Mouse (Mus musculus): ENCODE results near the gene Abcg8. TPM values are rescaled to one million over a fixed set of nuclear protein-coding genes. Genes with fewer than 3 reads are reported as not detected.
A peak's percentile ranks its signal among the peaks of the same experiment; 100 is the strongest.

Gene Abcg8
- total RNA-seq, 2 experiments from 2014 or later, result not detected

DNA sequence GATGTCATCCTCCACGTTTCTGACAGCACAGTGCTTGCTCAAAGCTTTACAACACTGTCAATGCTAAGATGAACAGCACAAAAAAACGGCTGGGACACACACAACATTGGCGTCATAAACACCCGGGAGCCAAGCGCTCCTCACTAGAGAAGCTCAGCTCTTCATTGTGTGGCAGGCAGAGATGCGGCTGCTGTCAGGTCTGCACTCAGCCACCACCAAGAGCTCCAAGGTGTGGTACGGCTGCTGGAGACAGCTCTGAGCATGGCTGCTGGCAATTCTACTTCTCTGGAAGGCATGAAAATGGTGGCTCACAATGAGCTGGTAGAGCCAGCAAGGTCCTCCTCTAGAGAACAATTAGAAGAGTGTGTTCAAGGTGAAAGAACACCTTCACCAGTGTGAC, 32.7 kb downstream of the Abcg8 start:
- peak in 1 of 2 experiments; percentile 18 for DNase-seq (ENCODE audit: low spot score in 2 of 2)

DNA sequence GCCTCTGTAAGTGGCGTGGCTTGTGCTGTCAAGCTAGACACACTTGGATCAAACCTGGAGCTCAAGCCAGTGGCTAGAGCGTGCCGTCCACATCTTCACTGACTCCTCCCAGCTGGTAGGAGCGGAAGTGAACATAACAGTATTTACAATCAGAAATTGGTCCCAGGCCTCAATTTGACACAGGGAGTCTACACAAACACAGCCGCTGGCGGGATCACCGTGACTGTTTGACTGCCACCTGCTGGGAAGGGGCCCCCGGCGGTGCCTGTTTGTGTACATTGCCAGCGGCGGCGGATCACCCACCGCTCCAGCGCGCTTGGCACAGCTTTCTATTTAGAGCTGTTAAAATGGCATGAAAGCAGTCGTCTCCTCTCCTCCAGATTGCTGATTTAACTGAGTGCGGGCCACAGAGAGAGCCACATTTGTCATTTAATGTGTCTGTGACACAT, 33.3 kb downstream of the Abcg8 start:
- peak; percentile 35 to 41 for DNase-seq (ENCODE audit: low spot score in 2 of 2)

- peak; percentile 32 to 75 for DNase-seq (ENCODE audit: low spot score in 2 of 2)
Measured at GRCm38 (mm10) chr17:84713563-84714164, 37.6 kb downstream of the Abcg8 start.

- DNase-seq (ENCODE audit: low spot score in 2 of 2), result no peak
Measured at GRCm38 (mm10) chr17:84714930-84715329, 38.8 kb downstream of the Abcg8 start.

DNA sequence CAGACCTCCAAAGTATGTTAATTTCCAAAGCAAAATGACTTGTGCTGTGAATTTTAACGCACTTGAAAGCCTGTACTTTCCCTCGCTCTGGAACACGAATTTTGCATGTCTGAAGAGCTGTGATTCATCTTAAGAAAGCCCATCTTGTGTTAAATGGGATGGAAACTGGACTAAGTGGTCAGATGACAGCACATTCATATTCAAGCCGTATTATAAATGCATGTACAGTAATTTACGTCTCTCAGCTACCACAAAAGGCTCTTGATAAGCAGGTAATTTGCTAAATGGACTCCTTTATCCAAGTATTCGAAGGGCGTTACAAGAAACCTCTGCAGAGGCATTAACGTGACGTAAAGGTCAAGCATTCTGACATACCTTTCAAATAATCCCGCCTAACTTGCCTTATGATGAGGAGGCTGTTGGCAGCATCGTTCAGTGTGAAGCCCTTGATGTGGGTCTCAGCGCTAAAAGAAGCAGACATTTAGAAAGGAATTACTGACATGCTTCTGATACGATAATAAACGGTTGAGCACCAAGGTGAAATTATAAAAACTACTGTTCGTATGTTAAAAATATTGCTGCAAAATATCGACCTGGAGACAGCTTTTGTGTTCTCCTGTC, 40.3 kb downstream of the Abcg8 start:
- DNase-seq (ENCODE audit: low spot score in 2 of 2), result no peak

GRCm38 (mm10) chr17:84717416-84717815, 41.3 kb downstream of the Abcg8 start:
- DNase-seq (ENCODE audit: low spot score in 2 of 2), result no peak

DNA sequence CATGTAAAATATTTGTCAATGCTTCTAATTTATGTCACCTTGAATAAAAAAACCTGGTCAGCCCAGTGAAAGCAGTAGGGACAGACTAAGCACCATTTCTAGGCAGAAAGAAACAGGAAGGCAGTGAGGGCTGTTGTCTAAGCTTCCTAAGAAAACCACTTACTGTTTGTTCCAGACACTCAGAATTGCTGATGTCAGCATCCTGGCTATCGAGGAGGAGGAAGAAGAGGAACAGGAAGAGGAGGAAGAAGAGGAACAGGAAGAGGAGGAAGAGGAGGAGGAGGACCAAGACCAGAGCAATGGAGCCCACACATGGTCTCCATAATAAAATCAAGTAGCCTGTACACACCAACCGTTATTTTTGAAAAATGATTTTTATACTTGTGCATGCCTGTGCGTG, 43.0 kb downstream of the Abcg8 start:
- DNase-seq (ENCODE audit: low spot score in 2 of 2), result no peak

DNA sequence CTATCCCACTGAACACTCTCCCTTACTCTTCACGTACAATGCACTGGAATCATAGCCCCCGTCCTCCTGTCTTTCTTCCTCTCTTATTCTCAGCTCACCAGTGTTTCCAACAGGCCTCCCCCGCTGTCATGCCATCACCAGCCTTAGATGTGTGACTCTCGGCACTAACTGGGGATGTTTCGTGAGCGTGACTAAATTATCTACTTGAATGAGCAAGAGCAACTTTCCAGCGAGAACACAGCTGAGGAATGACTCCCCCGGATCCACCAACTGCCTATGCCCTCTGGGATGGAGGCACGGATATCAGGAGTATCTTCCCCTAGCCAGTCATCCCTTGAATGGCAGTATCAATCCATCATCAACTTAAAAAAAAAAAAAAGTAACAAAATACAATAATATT, 47.9 kb downstream of the Abcg8 start:
- peak in 1 of 2 experiments; percentile 23 for DNase-seq (ENCODE audit: low spot score in 2 of 2)

GRCm38 (mm10) chr17:84725163-84725562, 49.1 kb downstream of the Abcg8 start:
- DNase-seq (ENCODE audit: low spot score in 2 of 2), result no peak

- DNase-seq (ENCODE audit: low spot score in 2 of 2), result no peak
Measured at GRCm38 (mm10) chr17:84728201-84728911, 52.3 kb downstream of the Abcg8 start.

- DNase-seq (ENCODE audit: low spot score in 2 of 2), result no peak
Measured at GRCm38 (mm10) chr17:84729140-84729539, 53.0 kb downstream of the Abcg8 start.

GRCm38 (mm10) chr17:84731361-84731760, 55.3 kb downstream of the Abcg8 start:
- DNase-seq (ENCODE audit: low spot score in 2 of 2), result no peak

- DNase-seq (ENCODE audit: low spot score in 2 of 2), result no peak
Measured at GRCm38 (mm10) chr17:84732612-84733011, 56.5 kb downstream of the Abcg8 start.

GRCm38 (mm10) chr17:84736719-84737118, 60.6 kb downstream of the Abcg8 start:
- DNase-seq (ENCODE audit: low spot score in 2 of 2), result no peak

GRCm38 (mm10) chr17:84738073-84738797, 62.1 kb downstream of the Abcg8 start:
- DNase-seq (ENCODE audit: low spot score in 2 of 2), result no peak

- no peak for DNase-seq (ENCODE audit: low spot score in 2 of 2)
Measured at GRCm38 (mm10) chr17:84744256-84744655, 68.2 kb downstream of the Abcg8 start.

DNA sequence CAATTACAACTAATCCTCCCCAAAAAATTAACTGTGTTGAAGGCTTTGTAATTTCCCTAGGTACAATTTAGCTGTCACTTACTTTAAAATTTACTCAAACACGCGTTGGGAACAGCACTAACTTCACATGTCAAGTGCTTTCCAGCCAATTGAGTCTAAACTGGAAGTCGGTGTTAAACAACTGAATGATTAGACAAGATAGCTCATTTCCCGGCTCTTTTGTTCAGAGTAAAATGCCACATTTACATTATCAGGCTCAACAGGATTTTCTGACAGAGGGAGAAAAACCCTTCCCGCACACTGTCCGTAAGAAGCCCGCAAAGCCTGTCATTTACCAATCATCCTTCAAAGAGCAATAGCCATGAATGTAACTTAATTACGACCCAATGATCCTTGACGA, 68.9 kb downstream of the Abcg8 start:
- no peak for DNase-seq (ENCODE audit: low spot score in 2 of 2)

GRCm38 (mm10) chr17:84747212-84747611, 71.1 kb downstream of the Abcg8 start:
- no peak for DNase-seq (ENCODE audit: low spot score in 2 of 2)

- no peak for DNase-seq (ENCODE audit: low spot score in 2 of 2)
Measured at GRCm38 (mm10) chr17:84748152-84748682, 72.1 kb downstream of the Abcg8 start.

DNA sequence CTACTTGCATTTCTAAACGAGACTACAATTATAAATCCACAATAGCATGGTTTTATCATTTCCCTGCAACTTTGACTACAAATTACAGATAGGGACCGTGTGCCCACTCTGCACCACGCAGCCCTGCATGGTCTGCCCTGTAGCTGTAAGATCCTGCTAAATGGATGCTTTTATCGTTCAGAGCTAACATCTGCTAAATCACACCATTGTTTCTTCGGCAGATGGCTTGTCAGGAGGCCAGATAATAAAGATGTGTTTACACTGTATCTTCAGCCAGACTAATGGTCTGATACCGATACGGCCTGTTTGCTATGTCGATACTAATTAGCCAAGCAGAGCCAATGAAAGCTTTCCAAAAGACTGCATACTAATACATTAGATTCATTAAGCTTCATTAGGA, 73.2 kb downstream of the Abcg8 start:
- peak; percentile 30 to 68 for DNase-seq (ENCODE audit: low spot score in 2 of 2)

Data from layer of hippocampus, adult 18-20 months (tissue).